8 mouse cellular contexts compared by ENCODE assay signal in the genomic region with DNA sequence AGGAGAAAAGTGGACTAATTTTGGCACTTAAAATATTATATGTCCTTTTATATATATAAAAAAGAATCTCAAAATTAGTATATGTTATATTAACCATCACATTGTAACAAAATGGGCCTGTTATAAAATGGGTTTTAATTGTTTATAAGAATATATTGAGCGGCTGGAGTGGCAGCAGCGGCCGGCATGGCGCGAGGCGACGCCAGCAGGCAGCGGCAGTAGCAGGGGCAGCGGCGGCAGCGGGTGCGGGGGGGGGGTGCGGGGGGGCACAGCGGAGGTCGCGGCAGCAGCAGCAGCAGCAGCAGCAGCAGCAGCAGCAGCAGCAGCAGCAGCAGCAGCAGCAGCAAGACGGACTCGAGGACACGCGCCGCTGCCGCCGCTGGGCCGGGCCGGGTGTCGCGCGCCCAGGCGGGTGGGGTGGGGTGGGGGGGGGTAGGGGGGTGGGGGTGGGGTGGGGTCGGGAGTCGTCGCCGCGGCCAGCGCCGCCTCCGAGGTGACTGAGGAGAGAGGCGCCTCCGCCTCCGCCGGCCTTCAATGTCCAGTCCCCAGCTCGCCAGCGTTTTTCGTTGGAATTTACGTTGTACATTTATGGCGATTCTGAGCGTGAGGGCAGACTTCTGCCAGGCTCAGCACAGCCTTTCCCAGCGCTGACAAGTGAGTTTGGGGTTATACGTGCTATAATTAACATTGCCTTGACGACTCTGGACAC. TPM values are rescaled to one million over a fixed set of nuclear protein-coding genes. Genes with fewer than 3 reads are reported as not detected.
DNase-seq lines count a peak whose midpoint lies in the region; ATAC-seq and TF ChIP-seq lines count a peak whose summit lies in the region.

No protein-coding gene starts in this region.

- in situ Hi-C loops in ES-E14 (cut with MboI; ENCODE audit: low sequenced_read_pairs in 2 of 2, unreplicated experiment in 2 of 2) = no loop called here

- WGBS in forebrain, embryonic 10.5 days = under 1% methylated on average over 26 of the region's 50 CpGs
- WGBS in kidney, postnatal 0 days = under 1% methylated on average over 33 of the region's 50 CpGs

- no peak overlapping the region for H3K27ac ChIP-seq in ES-E14 (ENCODE audit: insufficient read depth, low read depth, low read length, poor library complexity, severe bottlenecking)
- H3K27ac ChIP-seq in forebrain, embryonic 10.5 days = peak overlapping the region; percentile 73
- H3K27ac ChIP-seq in kidney, postnatal 0 days = no peak overlapping the region

- peak; percentile 63 for ATAC-seq in kidney, postnatal 0 days (replicated peaks; ENCODE audit: low FRiP score, low read depth)

- H3K36me3 ChIP-seq in ES-E14 (ENCODE audit: control insufficient read depth, insufficient read depth, low read length, poor library complexity, severe bottlenecking) = no peaks in the 10 kb centered on the region
- H3K36me3 ChIP-seq in forebrain, embryonic 10.5 days (replicated peaks) = no peaks in the 10 kb centered on the region
- no peaks in the 10 kb centered on the region for H3K36me3 ChIP-seq in kidney, postnatal 0 days (ENCODE audit: insufficient read depth, low read length)

- H3K4me3 ChIP-seq in ES-E14 (ENCODE audit: insufficient read depth in 1 of 2, low read depth in 1 of 2, low read length in 2 of 2, poor library complexity in 1 of 2, severe bottlenecking in 1 of 2) = peak overlapping the region; percentile 41 to 67
- H3K4me3 ChIP-seq in forebrain, embryonic 10.5 days = peak overlapping the region; percentile 60
- H3K4me3 ChIP-seq in kidney, postnatal 0 days (replicated peaks; ENCODE audit: low read depth, low read length) = peak overlapping the region; percentile 38

- no peak for TF ChIP-seq CTCF in kidney, postnatal 0 days (IDR thresholded peaks at IDR 0.05; ENCODE audit: low read depth)

- peak; percentile 4 for DNase-seq in gastrocnemius, postnatal 10 days
- DNase-seq in gastrocnemius, postnatal 14 days = no peak
- no peak for DNase-seq in ES-E14 (ENCODE audit: low read depth, low spot score)
- peak; percentile 53 for DNase-seq in forebrain, embryonic 10.5 days (ENCODE audit: extremely low spot score, low spot score)
- DNase-seq in kidney, postnatal 0 days (ENCODE audit: low spot score) = peak; percentile 25
- peak; percentile 63 for DNase-seq in neural tube, embryonic 10.5 days (ENCODE audit: extremely low spot score, low spot score)
- DNase-seq in layer of hippocampus, adult 11-12 months (ENCODE audit: low spot score) = no peak
- no peak for DNase-seq in spleen, postnatal 36 days (ENCODE audit: low spot score in 2 of 2)

- intact Hi-C loops in gastrocnemius, postnatal 14 days (cut with DNase I; ENCODE audit: low total_unique reads) = no loop called here

- peaks cover 20% of the 10 kb centered on the region for H3K27me3 ChIP-seq in forebrain, embryonic 10.5 days (ENCODE audit: poor library complexity, severe bottlenecking)
- no peaks in the 10 kb centered on the region for H3K27me3 ChIP-seq in kidney, postnatal 0 days (ENCODE audit: insufficient read depth, low read length)

- H3K4me2 ChIP-seq in kidney, postnatal 0 days (ENCODE audit: low read length) = peak overlapping the region; percentile 70

- no peaks in the 10 kb centered on the region for H3K9me3 ChIP-seq in ES-E14 (ENCODE audit: control insufficient read depth, insufficient read depth, low read depth, low read length)
- no peaks in the 10 kb centered on the region for H3K9me3 ChIP-seq in forebrain, embryonic 10.5 days
- H3K9me3 ChIP-seq in kidney, postnatal 0 days (replicated peaks; ENCODE audit: low read length) = no peaks in the 10 kb centered on the region

- no peaks in the 10 kb centered on the region; a peak in 1 of 4 replicates for H3K4me1 ChIP-seq in ES-E14 (ENCODE audit: control insufficient read depth in 2 of 2, insufficient read depth in 2 of 2, low read length in 2 of 2, poor library complexity in 1 of 2)
- H3K4me1 ChIP-seq in forebrain, embryonic 10.5 days = no peaks in the 10 kb centered on the region
- no peaks in the 10 kb centered on the region for H3K4me1 ChIP-seq in kidney, postnatal 0 days (replicated peaks; ENCODE audit: insufficient read depth, low read length)

- H3K9ac ChIP-seq in ES-E14 (ENCODE audit: insufficient read depth, low read depth, low read length, poor library complexity, severe bottlenecking) = no peak overlapping the region
- peak overlapping the region; percentile 31; the same call in 1 of the 2 replicates for H3K9ac ChIP-seq in kidney, postnatal 0 days (ENCODE audit: low read depth, low read length)

TF ChIP-seq in ES-E14, 5 proteins besides CTCF, POLR2A, EP300 and RAD21:
- no peak for TF ChIP-seq HCFC1 (IDR thresholded peaks at IDR 0.05; ENCODE audit: borderline replicate concordance, insufficient read depth, low read length)
- TF ChIP-seq ZC3H11A (IDR thresholded peaks at IDR 0.05; ENCODE audit: borderline replicate concordance, low read depth, low read length) = no peak
- no peak for TF ChIP-seq MAFK (IDR thresholded peaks at IDR 0.05; ENCODE audit: insufficient read depth, low read depth, low read length)
- TF ChIP-seq ZNF384 (IDR thresholded peaks at IDR 0.05; ENCODE audit: low read depth, low read length) = no peak
- no peak for TF ChIP-seq CHD2 (IDR thresholded peaks at IDR 0.05; ENCODE audit: low read depth, low read length)
TF ChIP-seq in ES-E14: peak in this region for 0.

RNA-seq across cellular contexts. Expression of gene 4931423N10Rik, which starts 26.9 kb away (rescaled TPM):
- total RNA-seq in gastrocnemius, postnatal 10 days (2021) = under 1 TPM in 1 of 2 experiments, not detected in 1; 0.12 TPM
- total RNA-seq in gastrocnemius, postnatal 14 days (2021) = not detected
- 0.26 TPM in 1 of 2 replicates, not detected in the other for total RNA-seq in ES-E14 (2012; rRNA removed)
- not detected in 2 replicates for polyA plus RNA-seq in forebrain, embryonic 10.5 days (2016; fragmentation: Nextera tagmentation; extraction: Ambion mirVana)
- polyA plus RNA-seq in kidney, postnatal 0 days (2015; fragmentation: Nextera tagmentation; extraction: Ambion mirVana) = not detected in 2 replicates

Comparison
In these comparisons a context has a peak if more than half of its experiments do, and no peak if none do; other contexts are left out.
1. DNase-seq: peak in gastrocnemius, postnatal 10 days (single experiment), forebrain, embryonic 10.5 days (single experiment), kidney, postnatal 0 days (single experiment) and neural tube, embryonic 10.5 days (single experiment); none in gastrocnemius, postnatal 14 days (single experiment), ES-E14 (single experiment), layer of hippocampus, adult 11-12 months (single experiment) and spleen, postnatal 36 days (0 of 2).
2. Peak in every context shown above with its lines, with median percentiles within 50 percentile points of each other: H3K4me3 ChIP-seq.